Mouse (Mus musculus): ENCODE measurements around the gene Sdhaf2. TPM values are rescaled to one million over a fixed set of nuclear protein-coding genes. Genes with fewer than 3 reads are reported as not detected.
"Not testable (repeated sequence)": the region's sequence is repeated elsewhere in the genome, so short reads cannot be mapped to it uniquely, and the experiment has no call there.

Sdhaf2 gene
- 45.2 and 49.4 TPM in 2 replicates for polyA plus RNA-seq (2015; fragmentation: Nextera tagmentation; extraction: Ambion mirVana)

GRCm38 (mm10) chr19:10525910-10526309, at the start of gene Sdhaf2:
Gene Sdhaf2, minus strand, starts transcription at chr19:10526142.
- Histone ChIP-seq H3K9ac (peak within 1 kb of the TSS; percentile 99), H3K27me3 (no peaks in the 10 kb centered on the region), H3K9me3 (replicated peaks) (no peaks in the 10 kb centered on the region), H3K4me1 (replicated peaks) (peaks cover 32% of the 10 kb centered on the region), H3K4me2 (peak within 1 kb of the TSS; percentile 61), H3K4me3 (peak within 1 kb of the TSS; percentile 100), H3K36me3 (peaks cover 24% of the 10 kb centered on the region), H3K27ac (peak within 1 kb of the TSS; percentile 100)
- ATAC-seq (replicated peaks; ENCODE audit: insufficient number of reproducible peaks, insufficient read depth, low FRiP score, low read depth), result no peak
- under 1% methylated on average over 11 of the region's 11 CpGs for WGBS

DNA sequence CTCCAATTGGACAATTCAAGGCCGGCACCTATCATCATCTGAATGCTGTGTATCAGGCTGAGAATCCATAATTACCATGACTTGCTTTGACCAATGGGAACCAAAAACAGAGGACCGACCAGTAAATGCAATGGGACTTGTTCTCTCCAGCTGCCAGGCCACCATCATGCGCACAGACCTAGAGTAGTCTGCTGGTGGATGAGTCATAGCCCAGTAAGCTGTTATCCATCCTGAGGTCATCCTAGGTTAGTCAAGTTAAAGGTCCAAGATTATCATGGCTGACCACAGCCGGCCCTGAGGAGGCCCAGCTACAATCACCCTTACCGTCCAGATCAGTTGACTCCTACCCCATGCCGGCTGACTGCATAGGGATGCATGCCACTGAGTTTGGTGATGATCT, 43.7 kb upstream of the Sdhaf2 start:
- Histone ChIP-seq H3K36me3 (peaks cover 43% of the 10 kb centered on the region), H3K4me2 (no peak overlapping the region), H3K27ac (no peak overlapping the region), H3K9me3 (replicated peaks) (no peaks in the 10 kb centered on the region), H3K4me1 (replicated peaks) (no peaks in the 10 kb centered on the region), H3K9ac (no peak overlapping the region), H3K27me3 (no peaks in the 10 kb centered on the region), H3K4me3 (no peak overlapping the region)
- ATAC-seq (replicated peaks; ENCODE audit: insufficient number of reproducible peaks, insufficient read depth, low FRiP score, low read depth), result no peak
- WGBS, result 90% methylated on average over 6 of the region's 6 CpGs

DNA sequence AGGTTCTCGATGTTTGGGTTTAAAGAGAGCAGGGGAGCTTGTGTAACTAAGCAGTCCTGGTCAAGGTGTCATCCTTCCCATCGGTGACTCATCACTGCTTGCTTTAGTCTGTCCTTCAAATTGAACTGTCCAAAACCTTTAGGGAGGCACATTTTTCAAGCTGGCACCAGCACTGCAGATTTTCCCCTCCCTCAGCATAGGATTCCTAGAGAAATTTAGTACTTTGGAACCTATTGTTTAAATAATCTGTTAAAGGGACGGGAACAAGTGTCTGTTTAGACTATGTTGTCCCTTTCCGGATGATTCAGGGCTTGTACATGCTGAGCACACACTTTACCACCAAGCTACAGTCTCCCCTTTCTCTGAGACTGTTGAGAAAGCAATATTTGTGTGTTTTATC, 39.3 kb upstream of the Sdhaf2 start:
- Histone ChIP-seq H3K4me2 (no peak overlapping the region), H3K9ac (no peak overlapping the region), H3K36me3 (0 out of 2 replicates have a peak, but pooled peaks cover 7% of the 10 kb centered on the region), H3K4me1 (replicated peaks) (peaks cover 12% of the 10 kb centered on the region), H3K27me3 (no peaks in the 10 kb centered on the region), H3K4me3 (no peak overlapping the region), H3K9me3 (replicated peaks) (no peaks in the 10 kb centered on the region), H3K27ac (peak overlapping the region; percentile 25; the same call in 1 of the 2 replicates)
- ATAC-seq (replicated peaks; ENCODE audit: insufficient number of reproducible peaks, insufficient read depth, low FRiP score, low read depth), result no peak
- 57% methylated on average over 4 of the region's 4 CpGs for WGBS

DNA sequence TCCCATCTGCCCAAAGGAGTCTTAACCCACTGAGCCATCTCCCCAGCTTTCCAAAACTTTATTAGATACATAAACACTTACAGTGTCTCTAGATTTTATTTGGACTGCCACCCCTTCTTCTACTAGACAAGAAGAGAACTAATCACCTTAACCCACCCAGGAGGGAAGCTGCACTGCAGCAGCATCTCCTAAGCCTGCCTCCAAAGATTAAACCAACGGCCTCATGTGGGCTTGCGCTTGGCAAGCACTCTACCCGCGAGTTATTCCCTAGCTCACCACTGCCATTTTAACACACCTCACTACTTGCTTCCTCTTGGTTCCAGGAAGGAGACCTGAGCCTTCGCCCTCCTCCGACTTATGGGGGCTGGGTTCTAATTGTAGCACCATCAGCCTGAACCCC, 38.3 kb upstream of the Sdhaf2 start:
- Histone ChIP-seq H3K27ac (no peak overlapping the region), H3K4me3 (no peak overlapping the region), H3K4me1 (replicated peaks) (peaks cover 12% of the 10 kb centered on the region), H3K9me3 (replicated peaks) (no peaks in the 10 kb centered on the region), H3K4me2 (no peak overlapping the region), H3K36me3 (no peaks in the 10 kb centered on the region), H3K9ac (no peak overlapping the region), H3K27me3 (no peaks in the 10 kb centered on the region)
- WGBS, result 78% methylated on average over 6 of the region's 6 CpGs
- no peak for ATAC-seq (replicated peaks; ENCODE audit: insufficient number of reproducible peaks, insufficient read depth, low FRiP score, low read depth)

DNA sequence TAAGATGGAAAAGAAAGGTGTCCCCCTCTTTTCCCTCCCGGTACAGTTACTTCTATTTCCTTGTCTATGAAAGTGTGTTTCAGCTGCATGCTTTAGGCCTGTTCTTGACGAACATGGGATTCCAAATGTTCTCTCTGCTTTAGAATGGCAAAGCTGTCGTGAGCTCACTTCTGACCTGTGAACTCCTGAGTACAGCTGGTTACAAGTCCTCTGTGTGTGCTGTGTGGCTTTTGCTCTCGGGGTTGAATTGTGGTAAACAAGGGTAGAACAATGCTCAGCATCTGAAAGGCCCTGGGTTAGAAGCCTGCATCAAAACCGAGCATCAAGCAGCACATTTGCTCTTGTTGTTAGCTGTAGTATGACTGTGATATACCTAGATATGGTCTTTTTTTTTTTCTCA, 36.4 kb upstream of the Sdhaf2 start:
- ATAC-seq (replicated peaks; ENCODE audit: insufficient number of reproducible peaks, insufficient read depth, low FRiP score, low read depth), result no peak
- peak overlapping the region; percentile 90 for H3K27ac ChIP-seq

DNA sequence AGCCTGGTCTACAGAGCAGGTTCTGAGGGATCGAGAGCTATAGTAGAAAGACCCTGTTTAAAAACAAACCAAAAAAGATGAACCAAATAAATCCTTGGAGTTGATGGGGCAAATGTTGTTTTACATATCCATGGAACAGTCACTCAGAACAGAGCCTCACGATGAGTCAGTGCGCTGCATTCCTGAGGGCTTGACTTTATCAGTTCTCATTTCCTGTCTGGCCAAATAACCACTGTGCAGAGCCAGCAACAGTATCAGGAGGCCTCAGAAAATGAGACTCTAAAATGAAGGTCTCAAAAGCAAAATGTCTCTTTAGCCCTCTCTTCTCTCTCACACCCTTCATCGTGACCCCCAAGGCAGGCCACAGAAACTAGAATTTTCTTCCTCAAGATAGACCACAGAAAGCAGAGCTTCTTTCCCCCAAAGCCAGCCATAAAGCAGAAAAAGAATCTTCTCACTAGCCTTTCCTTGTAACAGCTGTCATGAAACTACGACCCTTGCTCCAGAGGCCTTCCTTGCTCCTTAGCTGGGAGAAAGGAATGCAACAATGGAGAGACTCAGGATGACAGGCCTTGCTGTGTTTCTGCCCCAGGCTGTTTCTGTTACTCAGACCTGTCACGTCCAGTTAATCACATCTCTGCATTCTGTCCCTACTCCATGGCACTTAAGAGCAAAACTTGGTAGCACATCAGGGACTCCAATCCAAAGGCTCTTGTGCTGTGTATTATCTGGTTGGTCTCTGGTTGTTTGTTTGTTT, 35.8 kb upstream of the Sdhaf2 start:
- Histone ChIP-seq H3K9me3 (replicated peaks) (no peaks in the 10 kb centered on the region), H3K4me1 (replicated peaks) (peaks cover 12% of the 10 kb centered on the region), H3K4me2 (no peak overlapping the region), H3K27me3 (no peaks in the 10 kb centered on the region), H3K27ac (peak overlapping the region; percentile 90), H3K9ac (no peak overlapping the region), H3K4me3 (no peak overlapping the region), H3K36me3 (no peaks in the 10 kb centered on the region)
- WGBS, result 31% methylated on average over 6 of the region's 6 CpGs
- peak; percentile 88 for ATAC-seq (replicated peaks; ENCODE audit: insufficient number of reproducible peaks, insufficient read depth, low FRiP score, low read depth)

More for the DNA sequence above, 36.4 kb upstream of the Sdhaf2 start:
- Histone ChIP-seq H3K4me1 (replicated peaks) (peaks cover 12% of the 10 kb centered on the region), H3K4me3 (no peak overlapping the region), H3K27me3 (no peaks in the 10 kb centered on the region), H3K9ac (no peak overlapping the region), H3K9me3 (replicated peaks) (no peaks in the 10 kb centered on the region), H3K4me2 (no peak overlapping the region), H3K36me3 (no peaks in the 10 kb centered on the region)
- 55% methylated on average over 5 of the region's 5 CpGs for WGBS

GRCm38 (mm10) chr19:10560108-10560507, 34.2 kb upstream of the Sdhaf2 start:
- Histone ChIP-seq H3K4me2 (no peak overlapping the region), H3K9ac (no peak overlapping the region), H3K27ac (no peak overlapping the region), H3K36me3 (no peaks in the 10 kb centered on the region), H3K4me3 (no peak overlapping the region), H3K9me3 (replicated peaks) (no peaks in the 10 kb centered on the region), H3K27me3 (no peaks in the 10 kb centered on the region), H3K4me1 (replicated peaks) (peaks cover 21% of the 10 kb centered on the region)
- no peak for ATAC-seq (replicated peaks; ENCODE audit: insufficient number of reproducible peaks, insufficient read depth, low FRiP score, low read depth)
- WGBS, result 36% methylated on average over 5 of the region's 5 CpGs

- H3K36me3 ChIP-seq; H3K4me2 ChIP-seq; H3K9me3 ChIP-seq (replicated peaks); H3K4me3 ChIP-seq; H3K9ac ChIP-seq; H3K27me3 ChIP-seq; ATAC-seq (replicated peaks; ENCODE audit: insufficient number of reproducible peaks, insufficient read depth, low FRiP score, low read depth); H3K27ac ChIP-seq: not testable (repeated sequence)
- WGBS, result 76% methylated on average over 4 of the region's 4 CpGs
- peaks cover 25% of the 10 kb centered on the region for H3K4me1 ChIP-seq (replicated peaks)
These were observed 32.0 kb upstream of the Sdhaf2 start for GRCm38 (mm10) chr19:10557837-10558375.

GRCm38 (mm10) chr19:10557430-10557829, 31.5 kb upstream of the Sdhaf2 start:
- no peaks in the 10 kb centered on the region for H3K9me3 ChIP-seq (replicated peaks)
- no peak overlapping the region for H3K4me2 ChIP-seq
- ATAC-seq (replicated peaks; ENCODE audit: insufficient number of reproducible peaks, insufficient read depth, low FRiP score, low read depth), result no peak
- H3K4me3 ChIP-seq, result no peak overlapping the region
- 77% methylated on average over 2 of the region's 2 CpGs for WGBS
- H3K4me1 ChIP-seq (replicated peaks), result peaks cover 25% of the 10 kb centered on the region
- H3K9ac ChIP-seq, result no peak overlapping the region
- peaks cover 3% of the 10 kb centered on the region; the same call in 1 of the 2 replicates for H3K36me3 ChIP-seq
- no peaks in the 10 kb centered on the region for H3K27me3 ChIP-seq
- H3K27ac ChIP-seq, result no peak overlapping the region

DNA sequence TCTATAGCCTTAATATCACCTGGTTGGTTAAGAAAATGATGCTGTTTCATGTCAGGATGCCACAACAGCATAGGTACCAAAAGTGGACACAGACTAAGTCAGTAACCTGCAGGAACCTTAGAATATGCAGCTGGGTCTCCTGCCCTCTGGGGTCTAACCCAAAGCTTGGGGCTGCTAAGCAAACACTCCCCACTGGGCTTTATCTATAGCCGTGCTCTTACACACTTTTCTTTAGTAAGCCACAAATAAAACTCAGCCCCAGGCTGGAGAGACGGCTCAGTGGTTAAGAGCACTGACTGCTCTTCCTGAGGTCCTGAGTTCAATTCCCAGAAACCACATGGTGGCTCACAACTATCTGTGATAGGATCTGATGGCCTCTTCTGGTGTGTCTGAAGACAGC, 31.1 kb upstream of the Sdhaf2 start:
- ATAC-seq (replicated peaks; ENCODE audit: insufficient number of reproducible peaks, insufficient read depth, low FRiP score, low read depth), result no peak
- Histone ChIP-seq H3K4me2 (no peak overlapping the region), H3K4me1 (replicated peaks) (peaks cover 21% of the 10 kb centered on the region), H3K36me3 (peaks cover 5% of the 10 kb centered on the region; the same call in 1 of the 2 replicates), H3K9ac (no peak overlapping the region), H3K4me3 (no peak overlapping the region), H3K27ac (no peak overlapping the region), H3K9me3 (replicated peaks) (no peaks in the 10 kb centered on the region), H3K27me3 (no peaks in the 10 kb centered on the region)
- 70% methylated on average over 2 of the region's 2 CpGs for WGBS

GRCm38 (mm10) chr19:10555624-10556510, 29.9 kb upstream of the Sdhaf2 start, which contains the start of gene Tmem216:
Gene Tmem216, minus strand, starts transcription at chr19:10556238.
- no peaks in the 10 kb centered on the region for H3K9me3 ChIP-seq (replicated peaks)
- WGBS, result under 1% methylated on average over 43 of the region's 43 CpGs
- peaks cover 14% of the 10 kb centered on the region for H3K36me3 ChIP-seq
- H3K4me3 ChIP-seq, result peak within 1 kb of the TSS; percentile 67
- H3K27ac ChIP-seq, result peak within 1 kb of the TSS; percentile 74
- peaks cover 13% of the 10 kb centered on the region for H3K4me1 ChIP-seq (replicated peaks)
- peak; percentile 95 for ATAC-seq (replicated peaks; ENCODE audit: insufficient number of reproducible peaks, insufficient read depth, low FRiP score, low read depth)
- peak within 1 kb of the TSS; percentile 64 for H3K9ac ChIP-seq
- H3K4me2 ChIP-seq, result peak within 1 kb of the TSS; percentile 72
- no peaks in the 10 kb centered on the region for H3K27me3 ChIP-seq

Measured in heart, embryonic 15.5 days (tissue).